Mouse (Mus musculus) retina, postnatal 7 days (tissue): ENCODE measurements around the gene Nkpd1.
"Not testable (repeated sequence)": the region's sequence is repeated elsewhere in the genome, so short reads cannot be mapped to it uniquely, and the experiment has no call there.

Experiments used
- DNase-seq: peaks from one replicate; pipeline ENCODE4 v3.0.0-alpha.2; 2012; ENCODE audit warnings: low read depth, low spot score

Nkpd1 gene

DNA sequence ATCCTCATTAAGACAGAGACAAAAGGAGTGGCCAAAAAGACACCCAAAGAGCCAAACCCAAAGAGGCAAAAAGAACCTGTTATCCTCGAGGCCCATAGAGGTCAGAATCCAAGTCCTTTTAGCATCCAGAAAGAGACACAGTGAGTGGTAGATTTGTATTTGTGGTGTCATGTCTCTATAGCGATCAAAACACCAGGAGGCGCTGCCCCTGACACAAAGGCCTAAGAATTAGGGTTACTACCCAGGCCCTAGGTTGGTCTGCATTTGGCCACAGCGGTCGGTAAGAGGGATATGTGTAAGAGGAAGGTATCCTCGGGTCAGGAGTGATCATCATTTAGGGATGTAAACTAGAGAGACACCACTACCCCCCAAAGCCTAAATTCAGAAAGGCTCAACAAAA is 11.3 kb upstream of the Nkpd1 start:
- DNase-seq: no peak

DNA sequence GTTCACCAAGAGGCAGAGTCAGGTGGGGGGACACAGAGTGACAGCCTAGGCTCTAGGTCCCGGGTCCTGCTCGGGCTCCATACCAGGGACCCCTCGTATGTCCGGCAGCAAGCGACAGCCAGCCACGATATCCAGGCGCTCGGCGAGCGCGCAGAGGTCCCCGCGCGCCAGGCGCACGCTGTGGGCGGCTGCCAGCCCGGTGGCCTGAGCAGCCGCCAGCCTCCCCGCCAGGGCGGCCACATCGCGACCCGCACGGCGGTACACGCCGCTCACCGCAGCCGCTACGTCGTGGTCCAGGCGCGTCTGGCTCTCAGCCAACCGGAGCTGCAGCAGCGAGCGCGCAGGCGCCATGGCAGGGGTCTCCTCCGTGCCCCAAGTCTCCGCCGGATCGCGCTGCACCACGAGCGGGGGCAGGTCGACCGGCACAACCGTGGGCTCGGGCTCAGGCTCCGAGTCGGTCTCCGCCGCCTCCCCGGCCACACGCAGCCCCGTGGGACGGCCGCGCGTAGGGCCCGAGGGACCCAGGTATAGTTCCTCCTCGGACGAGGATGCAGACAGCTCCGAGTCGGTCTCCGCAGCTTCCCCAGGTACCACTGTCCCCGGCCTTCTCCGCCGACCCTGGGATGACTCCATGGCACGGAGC is 10.5 kb upstream of the Nkpd1 start:
- no peak for DNase-seq

DNA sequence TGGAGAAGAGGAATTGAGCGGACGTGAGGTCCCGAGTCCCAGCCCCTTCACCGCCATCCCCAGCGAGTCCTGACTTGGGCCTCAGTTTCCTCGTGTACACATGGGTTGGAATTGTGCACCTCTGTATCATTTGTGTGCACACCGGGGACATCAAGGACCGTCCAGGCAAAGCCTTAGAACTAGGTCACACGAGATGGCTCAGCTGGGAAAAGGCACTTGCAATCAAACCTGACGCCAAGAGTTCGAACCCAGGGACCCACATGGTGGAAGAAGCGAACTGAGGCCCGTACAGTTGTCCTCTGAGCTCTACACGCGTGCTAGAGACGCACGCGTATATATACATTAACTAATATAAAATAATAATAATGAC is 10.0 kb upstream of the Nkpd1 start:
- no peak for DNase-seq

DNA sequence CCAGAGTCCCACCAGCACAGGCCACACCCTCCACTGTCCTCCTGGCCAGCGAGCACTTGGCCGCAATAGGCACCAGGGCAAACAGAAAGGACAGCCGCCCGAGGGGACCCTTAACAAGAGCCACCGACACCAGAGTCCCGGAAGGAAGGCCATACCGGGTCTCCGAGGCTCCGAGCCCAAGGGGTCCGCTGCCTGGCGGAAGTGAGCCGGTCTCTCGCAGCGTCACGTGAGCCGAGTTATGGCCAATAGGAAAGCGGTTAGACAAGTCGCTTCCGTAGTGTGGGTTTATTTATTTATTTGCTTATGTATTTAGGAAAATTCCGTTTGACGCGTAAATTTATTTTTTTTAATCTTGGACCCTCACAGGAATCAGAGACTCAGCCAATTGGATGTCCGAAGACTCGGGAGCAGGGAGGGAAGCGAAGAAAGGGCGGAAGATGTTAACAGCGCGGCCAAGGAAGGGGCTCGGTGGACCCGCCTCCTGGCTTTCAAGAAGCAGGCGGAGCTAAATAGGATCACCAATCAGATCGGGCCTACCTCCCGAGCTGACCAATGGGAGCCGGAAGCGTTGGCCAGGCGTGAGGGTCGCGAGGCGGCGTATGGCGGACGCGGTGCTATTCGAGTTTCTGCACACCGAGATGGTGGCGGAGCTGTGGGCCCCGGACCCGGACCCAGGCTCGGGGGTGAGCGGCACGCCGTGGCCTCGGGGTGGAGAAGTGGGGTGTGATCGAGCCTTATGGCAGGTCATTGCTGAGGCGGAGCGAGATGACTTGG is 9.3 kb upstream of the Nkpd1 start, which contains the start of the genes Bloc1s3 and Trappc6a:
TSS of gene Bloc1s3 (minus strand) at position 218 of the 774 bp plus-strand sequence.
TSS of gene Trappc6a (plus strand) at position 246 of the 774 bp plus-strand sequence.
- peak; percentile 90 for DNase-seq

DNA sequence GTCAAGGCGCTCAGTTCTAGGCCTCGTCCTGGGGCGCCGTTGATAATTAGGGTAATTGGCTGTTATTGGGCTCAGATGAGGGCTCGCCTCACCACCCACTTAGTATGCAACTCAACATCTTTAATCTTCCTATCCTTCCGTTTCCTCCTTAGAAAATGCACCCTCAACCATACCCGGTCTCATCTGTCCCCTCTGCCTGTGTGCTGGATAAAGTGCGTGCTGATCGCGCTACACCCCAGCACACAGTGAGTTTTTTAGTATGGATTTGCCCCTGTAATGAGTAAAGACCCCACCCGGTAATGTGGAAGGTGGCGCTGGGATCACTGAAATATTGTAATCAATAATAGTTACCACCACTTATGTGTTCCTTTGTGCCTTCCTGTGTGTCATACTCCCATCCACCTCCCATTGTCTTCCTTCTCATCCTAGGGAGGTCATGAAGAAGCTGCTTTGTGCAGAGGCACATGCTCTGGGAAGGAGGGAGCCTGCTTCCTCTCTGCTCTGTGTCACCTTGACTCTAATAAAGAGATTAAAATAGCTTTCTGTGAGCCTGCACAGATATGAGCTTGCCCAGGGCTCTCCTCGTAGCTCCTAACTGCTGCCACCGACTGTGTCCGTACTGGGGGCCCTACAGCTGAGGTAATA is 8.6 kb upstream of the Nkpd1 start:
- DNase-seq: no peak

DNA sequence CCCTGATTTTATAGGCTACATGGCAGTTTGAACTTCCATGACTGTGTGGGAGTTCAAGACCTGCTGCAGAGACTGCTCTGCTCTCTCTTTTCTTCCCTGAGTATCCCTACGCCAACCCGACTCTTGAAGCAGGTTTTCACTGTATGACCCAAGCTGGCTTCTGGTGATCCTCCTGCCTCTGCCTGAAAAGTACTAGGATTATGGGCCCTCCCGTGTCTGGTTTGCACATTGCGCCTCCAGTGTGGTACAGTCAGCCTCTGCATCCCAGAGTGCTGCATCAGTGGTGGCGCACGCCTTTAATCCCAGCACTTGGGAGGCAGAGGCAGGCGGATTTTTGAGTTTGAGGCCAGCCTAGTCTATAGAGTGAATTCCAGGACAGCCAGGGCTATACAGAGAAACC is 7.9 kb upstream of the Nkpd1 start:
- DNase-seq: no peak

DNA sequence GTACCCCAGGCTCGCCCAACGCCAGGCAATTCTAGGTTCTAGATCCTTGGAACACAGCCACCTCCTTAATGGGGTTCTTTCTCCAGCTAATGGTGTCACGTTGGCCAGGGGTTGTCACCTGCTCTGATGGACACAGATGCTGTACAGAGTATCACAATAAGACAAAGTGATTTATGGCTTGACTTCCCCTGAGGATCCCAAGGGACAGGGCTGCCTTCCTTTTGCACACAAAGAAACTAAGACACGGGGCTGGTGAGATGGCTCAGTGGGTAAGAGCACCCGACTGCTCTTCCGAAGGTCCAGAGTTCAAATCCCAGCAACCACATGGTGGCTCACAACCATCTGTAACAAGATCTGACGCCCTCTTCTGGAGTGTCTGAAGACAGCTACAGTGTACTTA is 5.7 kb upstream of the Nkpd1 start:
- not testable (repeated sequence) for DNase-seq

DNA sequence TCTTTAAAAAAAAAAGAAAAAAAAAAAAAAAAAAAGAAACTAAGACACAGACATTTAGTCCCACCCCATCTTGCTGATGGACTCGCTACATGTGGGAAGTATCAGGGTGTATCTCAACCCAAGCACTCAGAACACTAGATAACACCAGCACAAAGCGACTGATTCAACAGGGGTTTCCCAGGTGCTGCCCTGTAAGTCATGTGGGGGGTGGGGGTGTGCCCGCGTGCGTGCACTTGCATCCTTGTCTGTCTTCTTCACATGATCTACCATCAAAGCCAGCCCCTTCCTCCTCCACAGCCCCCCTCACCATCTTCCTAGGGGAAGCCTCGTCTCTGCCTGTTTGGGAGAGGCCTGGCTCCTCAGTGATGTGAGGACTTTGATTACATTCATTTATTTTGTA is 5.3 kb upstream of the Nkpd1 start:
- no peak for DNase-seq

DNA sequence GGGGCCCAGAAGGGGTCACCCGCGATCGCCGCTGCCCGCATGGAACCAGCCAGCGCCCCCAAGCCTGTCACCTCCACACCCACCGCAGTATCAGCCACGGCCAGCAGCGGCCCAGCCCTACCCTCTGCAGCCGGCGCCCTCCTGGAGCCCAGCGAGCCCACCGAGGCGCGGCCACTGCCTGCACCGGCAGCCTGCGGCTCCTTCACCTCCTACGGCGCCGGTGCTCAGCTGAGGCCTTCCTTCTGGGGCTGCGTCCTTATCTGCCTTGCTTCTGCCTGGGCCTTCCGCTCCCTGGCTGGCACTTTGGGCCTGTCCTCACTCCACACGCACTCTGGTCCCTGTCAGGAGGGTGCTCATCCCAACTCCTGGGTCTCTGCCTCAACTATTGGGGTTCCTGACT is 2.4 kb downstream of the Nkpd1 start:
- DNase-seq: no peak

DNA sequence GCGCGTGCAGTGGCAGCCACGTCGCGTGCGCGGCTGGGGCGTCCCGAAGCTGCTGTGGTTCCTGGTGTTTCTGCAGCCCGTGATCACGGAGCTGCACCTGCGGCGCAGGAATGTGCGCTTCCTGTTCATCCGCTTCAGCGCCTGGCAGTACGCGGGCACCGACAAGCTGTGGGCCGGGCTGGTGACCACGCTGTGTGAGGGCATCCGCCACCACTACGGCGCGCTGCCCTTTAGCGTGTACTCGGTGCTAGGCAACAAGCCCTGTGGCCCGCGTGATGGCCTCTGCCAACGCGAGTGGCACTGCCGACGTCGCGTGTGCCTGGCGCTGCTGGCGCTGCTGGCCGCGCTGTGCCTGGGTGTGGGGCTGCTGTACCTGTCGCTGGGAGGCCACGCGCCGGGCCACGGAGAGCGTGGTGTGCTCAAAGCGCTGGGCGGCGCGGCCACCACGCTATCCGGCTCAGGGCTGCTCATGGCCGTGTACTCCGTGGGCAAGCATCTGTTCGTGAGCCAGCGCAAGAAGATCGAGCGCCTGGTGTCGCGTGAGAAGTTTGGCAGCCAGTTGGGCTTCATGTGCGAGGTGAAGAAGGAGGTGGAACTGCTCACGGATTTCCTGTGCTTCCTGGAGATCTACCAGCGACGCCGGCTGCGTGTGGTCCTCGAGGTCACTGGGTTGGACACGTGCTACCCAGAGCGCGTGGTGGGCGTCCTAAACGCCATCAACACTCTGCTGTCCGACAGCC is 5.5 kb downstream of the Nkpd1 start:
- DNase-seq: no peak

DNA sequence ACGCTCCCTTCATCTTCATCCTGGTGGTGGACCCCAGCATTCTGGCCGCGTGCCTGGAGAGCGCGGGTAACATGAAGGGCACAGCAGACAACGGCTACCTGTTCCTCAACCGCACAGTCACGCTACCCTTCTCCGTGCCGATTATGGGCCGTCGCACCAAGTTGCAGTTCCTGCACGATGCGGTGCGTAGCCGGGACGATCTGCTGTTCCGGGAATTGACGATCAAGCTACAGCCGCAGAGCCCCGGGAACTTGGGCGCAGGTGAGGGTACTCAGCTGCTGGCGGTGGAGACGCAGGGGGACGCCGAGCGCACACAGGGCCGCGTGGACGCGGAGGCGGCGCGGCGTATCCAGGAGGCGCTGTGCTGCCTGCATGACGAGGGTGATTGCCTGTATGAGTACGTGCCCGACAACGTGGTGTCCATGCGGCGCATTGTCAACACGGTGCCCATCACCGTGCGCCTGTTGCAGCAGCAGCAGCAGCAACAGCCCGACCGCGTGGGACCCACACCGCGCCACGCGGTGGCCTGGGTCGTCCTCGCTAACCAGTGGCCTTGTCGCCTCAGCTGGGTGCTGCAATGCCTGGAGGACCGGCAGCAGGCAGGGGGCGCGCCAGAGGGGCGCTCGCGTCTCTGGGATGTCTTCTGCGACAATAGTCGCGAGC is 6.2 kb downstream of the Nkpd1 start:
- DNase-seq: no peak

DNA sequence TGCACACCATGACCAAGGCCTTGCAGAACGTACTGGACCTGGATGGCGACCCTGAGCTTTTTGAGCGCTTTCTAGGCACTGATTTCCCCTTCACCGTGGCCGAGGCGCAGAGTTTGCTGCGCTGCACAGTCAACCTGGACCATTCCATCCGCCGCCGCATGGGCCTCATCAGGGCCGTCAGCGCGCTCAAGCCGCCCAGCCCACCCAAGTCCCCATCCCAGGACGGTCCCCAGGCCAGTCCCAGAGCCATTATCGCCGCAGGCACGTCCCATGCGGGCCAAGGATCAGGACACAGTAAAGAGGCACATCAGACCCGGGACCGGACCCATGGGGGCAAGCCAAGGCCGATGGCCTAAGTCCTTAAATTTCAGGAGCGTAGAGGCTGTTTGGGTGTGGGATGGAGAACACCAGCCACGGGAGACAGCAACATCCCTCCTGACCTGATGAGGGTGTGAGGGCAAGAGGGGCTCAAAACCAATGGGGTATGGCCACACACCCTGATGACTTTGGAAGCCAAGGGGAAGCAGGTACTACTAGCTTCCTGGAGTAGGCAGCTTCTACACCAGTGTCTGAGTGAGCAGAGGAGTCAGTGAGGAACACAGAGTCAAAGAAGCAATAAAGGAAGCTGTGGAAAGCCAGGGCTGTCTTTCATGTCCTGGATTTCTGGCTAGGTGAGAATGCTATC is 6.9 kb downstream of the Nkpd1 start:
- no peak for DNase-seq

DNA sequence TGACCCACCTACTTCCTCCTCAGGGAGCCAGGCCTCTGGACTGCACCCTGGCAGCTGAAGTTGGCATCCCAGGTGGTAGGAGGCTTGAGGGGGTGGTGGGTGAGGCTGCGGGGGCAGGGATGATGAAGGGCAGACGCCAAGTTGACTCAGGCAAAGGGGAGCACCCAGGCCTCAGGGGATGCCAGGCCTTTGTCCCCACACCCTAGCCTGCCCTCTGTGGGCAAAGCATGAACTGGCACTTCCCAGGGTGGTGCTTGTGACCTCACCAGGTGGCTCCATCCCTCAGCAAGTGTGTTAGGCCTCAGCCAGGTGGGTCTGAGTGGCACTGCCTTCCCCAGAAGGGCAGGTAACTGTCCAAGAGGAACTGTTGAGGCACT is 7.5 kb downstream of the Nkpd1 start:
- DNase-seq: no peak

DNA sequence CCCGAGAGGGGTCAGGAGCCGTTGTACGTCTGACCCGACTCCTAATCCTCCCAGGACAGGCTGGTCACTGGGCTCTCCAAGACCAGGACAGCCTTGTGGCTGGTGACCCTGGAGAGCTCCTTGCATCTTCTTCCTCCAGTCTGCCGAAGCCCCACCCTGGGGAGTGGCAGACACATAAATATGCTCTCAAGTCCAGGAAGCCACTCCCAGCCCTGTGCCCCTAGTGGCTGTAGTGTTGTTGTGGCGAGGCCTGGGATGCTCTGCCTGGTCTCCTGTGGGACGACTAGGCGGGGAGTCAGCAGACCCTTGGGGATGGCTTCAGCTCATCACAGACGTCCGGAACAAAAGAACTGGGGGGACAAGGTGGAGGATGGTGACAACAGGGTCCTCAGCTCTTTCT is 13.4 kb downstream of the Nkpd1 start:
- no peak for DNase-seq

DNA sequence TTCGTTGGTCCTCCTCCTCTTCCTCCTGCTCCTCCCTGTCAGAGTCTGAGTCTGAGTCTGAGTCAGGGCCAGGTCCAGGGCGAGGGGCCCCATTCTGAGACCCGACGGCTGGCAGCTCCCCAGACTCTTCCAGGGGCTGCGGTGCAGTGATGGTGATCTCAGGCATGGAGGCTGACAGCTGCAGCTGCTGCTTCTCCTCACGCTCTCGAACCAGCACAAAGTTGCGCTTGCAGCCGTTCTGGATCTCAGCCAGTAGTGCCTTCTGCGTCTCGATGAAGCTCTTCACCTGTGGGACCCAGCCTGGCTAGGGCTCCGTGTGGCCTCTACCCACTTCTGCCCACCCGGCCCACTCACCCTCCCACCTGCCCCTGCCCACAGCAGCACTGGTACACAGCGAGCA is 14.6 kb downstream of the Nkpd1 start:
- DNase-seq: no peak

DNA sequence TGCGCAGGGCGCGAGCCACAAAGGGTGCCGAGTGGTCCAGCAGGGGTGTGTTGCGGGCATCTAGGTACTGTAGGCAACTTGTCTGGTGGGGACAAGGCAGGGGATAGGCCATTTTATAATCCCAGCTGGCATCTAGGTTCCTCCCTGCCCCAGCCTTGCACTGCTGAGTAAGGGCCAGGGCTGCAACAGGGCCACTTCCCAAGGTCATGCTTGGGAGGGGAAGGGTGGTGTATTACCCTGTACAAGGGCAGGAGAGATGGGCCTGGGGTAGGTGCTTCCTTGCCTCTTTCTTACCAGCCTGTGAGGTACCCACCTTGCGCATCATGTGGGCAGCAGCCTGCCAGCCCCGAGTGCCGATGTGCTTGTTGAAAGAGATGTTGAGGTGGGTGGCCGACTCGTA is 17.0 kb downstream of the Nkpd1 start:
- no peak for DNase-seq

DNA sequence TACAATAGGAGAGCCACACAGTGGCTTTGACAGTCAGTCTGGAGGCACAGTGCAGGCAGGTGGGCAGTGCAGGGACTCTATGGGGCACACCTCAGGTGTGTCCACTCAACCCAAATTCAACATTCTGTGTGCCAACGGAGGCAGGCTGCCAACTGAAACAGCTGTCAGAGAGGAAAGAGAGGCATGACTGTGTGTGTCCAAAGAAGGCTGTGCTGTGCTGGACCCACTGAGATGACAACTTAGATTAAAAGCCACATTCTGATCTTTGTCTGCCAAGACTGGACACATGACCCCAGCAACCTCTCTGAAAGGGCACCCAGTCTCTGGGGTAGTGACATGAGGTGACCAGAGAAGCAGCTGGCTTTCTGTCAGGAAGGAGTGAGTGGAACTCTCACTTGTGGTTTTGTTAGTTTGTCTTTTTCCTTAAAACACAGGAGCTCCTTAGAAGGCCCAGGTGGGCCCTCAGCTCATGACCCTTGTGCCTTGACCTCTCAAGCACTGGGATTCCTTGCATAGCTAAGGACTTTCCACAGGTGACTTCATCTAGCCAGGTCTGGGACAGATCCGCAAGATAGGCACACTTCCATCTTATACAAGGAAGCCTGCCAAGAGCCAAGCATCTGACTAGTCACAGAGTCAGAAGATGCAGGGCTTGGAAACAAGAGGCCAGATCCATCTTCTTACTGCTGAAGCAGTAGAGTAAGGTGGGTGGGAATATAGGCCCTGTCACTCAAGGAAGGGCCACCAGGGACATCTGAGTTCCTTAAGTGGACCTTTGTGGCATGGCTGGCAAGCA is 23.3 kb downstream of the Nkpd1 start:
- no peak for DNase-seq

DNA sequence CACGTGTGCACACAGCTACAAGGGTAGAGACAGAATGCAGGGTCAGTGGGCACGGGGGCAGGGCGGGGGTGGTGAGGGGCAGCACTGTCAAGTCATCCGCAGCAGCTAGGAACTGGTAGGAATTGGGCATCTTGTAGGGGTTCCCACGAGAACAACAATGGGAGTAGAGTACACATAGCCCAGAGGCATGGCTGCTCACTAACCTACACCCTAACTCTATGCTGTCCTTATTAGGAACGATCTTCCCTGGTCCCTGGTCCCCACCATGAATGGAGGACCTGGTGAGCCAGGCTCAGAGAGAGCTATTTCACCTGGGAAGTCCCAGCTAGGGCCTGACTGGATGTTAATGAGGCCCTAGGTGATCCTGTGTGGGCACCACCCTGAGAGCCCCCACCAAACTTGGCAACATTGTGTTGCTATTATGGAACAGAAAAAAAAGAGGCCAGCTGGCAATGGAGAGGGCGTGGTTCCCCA is 24.1 kb downstream of the Nkpd1 start:
- no peak for DNase-seq

DNA sequence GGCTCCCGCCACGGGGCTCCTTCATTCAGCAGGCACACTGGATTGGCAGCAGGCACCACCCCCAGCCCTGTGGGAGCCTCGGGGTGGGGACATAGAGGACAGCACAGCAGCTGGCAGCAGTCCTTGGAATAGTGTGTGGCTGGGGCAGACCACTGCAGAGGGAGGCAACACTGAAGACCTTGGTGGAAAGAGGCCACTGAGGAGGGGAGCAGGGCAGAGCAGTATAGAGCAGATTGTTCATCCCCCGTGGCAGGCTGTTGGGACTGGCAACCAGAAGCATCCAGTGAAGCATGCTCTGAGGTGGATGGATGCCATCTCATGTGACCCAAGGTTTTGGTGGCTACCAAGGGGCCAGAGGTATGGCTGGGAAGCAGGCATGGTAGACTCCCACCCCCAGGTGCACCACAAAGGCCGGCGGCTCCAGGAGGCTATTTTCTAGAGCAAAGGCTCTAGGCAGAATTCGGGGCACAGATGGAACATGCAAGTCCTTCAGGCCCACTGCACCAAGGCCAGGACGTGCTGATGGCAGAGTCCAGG is 24.6 kb downstream of the Nkpd1 start:
- no peak for DNase-seq

DNA sequence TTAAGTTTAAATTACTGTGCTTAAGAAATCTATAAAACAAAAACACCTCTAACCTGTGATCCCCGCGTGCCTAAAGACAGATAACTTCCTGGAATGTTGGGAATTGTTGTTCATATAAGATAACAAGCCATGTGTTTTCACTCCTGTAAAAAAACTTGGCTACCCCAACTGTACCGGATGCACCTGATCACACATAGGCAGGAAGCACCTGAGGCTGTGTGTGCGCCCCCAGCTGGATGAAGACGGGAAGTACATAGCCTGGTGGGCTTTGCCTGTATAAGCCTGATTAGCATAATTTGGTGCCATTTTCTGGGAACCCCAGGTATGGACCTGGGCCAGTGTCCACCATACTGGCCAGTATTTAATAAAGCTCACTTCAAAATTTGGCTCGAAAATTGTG is 25.9 kb downstream of the Nkpd1 start:
- DNase-seq: no peak
